Mouse (Mus musculus) bone marrow macrophage, adult 2 months (primary cell): ENCODE data around the gene 1700010I14Rik. TPM values are rescaled to one million over a fixed set of nuclear protein-coding genes. Genes with fewer than 3 reads are reported as not detected.

ENCODE experiments used
- H3K27ac ChIP-seq: 2 replicates; pipeline ENCODE4 v1.5.1; 2012; ENCODE audit warnings: low read depth, low read length; ENCODE audit not compliant: insufficient read depth
- H3K4me1 ChIP-seq: 2 replicates; pipeline ENCODE4 v1.6.1; 2012; ENCODE audit warnings: low read length; ENCODE audit not compliant: control insufficient read depth, insufficient read depth
- H3K4me3 ChIP-seq: 2 replicates; pipeline ENCODE4 v1.5.1; 2012; ENCODE audit warnings: mild to moderate bottlenecking, low read length, moderate library complexity; ENCODE audit not compliant: insufficient read depth
- CTCF ChIP-seq: IDR thresholded peaks from 2 replicates; pipeline ENCODE4 v1.5.1; 2012; ENCODE audit warnings: low read depth, mild to moderate bottlenecking, low read length, moderate library complexity
- POLR2A ChIP-seq: IDR thresholded peaks from 2 replicates; pipeline ENCODE4 v1.6.1; 2012; ENCODE audit warnings: mild to moderate bottlenecking, low read depth, low read length, borderline replicate concordance
- polyA plus RNA-seq: library from polyadenylated mRNA; stranded (reverse); fragments of >200 nt; gene quantifications from 2 replicates; pipeline ENCODE4 v1.2.4, GENCODE M21; 2012; ENCODE audit not compliant: missing spikeins, insufficient read depth, insufficient read length

1700010I14Rik gene
- polyA plus RNA-seq, 1 experiment: 2.9 TPM

- Histone ChIP-seq H3K4me3 (no peak overlapping the region), H3K27ac (no peak overlapping the region), H3K4me1 (peaks cover 4% of the 10 kb centered on the region)
- TF ChIP-seq POLR2A (no peak), CTCF (no peak)
Observed at GRCm38 (mm10) chr17:9002438-9002837, 14.3 kb downstream of the 1700010I14Rik start.

DNA sequence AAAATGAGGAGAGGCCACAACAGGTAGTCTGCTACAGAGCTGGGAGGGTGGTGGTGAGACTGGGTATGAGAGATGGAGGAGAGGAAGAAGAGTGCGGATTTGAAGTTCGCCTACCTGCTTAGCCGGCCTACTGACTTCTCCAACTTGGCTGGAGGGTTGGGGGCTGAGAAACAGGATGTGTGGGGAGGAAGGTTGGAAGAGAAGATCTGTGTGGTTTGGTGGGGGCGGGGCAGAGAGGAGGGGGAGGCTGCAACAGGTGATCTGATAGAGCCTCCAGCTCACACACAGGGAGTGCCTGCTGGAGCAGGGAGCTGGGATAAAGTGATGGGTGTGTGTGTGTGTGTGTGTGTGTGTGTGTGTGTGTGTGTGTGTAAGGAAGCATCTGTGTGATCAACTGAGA is 16.4 kb downstream of the 1700010I14Rik start:
- Histone ChIP-seq H3K4me1 (peaks cover 4% of the 10 kb centered on the region), H3K27ac (no peak overlapping the region), H3K4me3 (no peak overlapping the region)
- TF ChIP-seq POLR2A (no peak), CTCF (no peak)

- Histone ChIP-seq H3K4me3 (no peak overlapping the region), H3K27ac (no peak overlapping the region), H3K4me1 (no peaks in the 10 kb centered on the region)
- TF ChIP-seq CTCF (no peak), POLR2A (no peak)
Observed at GRCm38 (mm10) chr17:9023198-9023942, 35.2 kb downstream of the 1700010I14Rik start.

DNA sequence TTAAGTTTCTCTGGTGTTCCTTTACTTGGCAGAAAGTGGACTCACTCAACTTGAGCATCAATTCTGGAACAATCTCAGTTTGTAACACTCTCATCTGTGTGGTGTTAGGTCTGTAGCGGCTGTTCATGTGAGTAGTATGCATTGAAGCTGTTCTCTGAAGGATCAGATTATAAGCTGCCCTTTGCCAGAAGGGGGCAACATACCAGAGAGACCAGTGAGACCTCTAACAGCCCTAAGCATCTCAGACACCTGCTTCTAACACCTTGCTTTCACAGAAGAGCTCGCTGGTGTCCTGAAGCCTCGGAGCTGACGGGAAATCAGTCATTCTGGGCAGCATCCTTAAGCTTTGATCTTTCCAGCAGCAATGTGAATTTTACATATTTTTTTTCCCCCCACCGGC is 42.0 kb downstream of the 1700010I14Rik start:
- Histone ChIP-seq H3K27ac (no peak overlapping the region), H3K4me3 (no peak overlapping the region), H3K4me1 (peaks cover 2% of the 10 kb centered on the region; the same call in 1 of the 2 replicates)
- no peak for TF ChIP-seq POLR2A
- no peak for TF ChIP-seq CTCF

- Histone ChIP-seq H3K4me3 (0 out of 2 replicates have a peak overlapping the region, but pooled peaks have one; percentile 17), H3K27ac (no peak overlapping the region), H3K4me1 (peaks cover 2% of the 10 kb centered on the region; the same call in 1 of the 2 replicates)
- TF ChIP-seq POLR2A: no peak
- TF ChIP-seq CTCF: peak; percentile 94
Observed at GRCm38 (mm10) chr17:9031241-9032141, 43.4 kb downstream of the 1700010I14Rik start.

GRCm38 (mm10) chr17:9032362-9033044 is 44.4 kb downstream of the 1700010I14Rik start:
- no peak overlapping the region for H3K4me3 ChIP-seq
- TF ChIP-seq POLR2A: no peak
- TF ChIP-seq CTCF: no peak
- H3K27ac ChIP-seq: no peak overlapping the region
- peaks cover 2% of the 10 kb centered on the region; the same call in 1 of the 2 replicates for H3K4me1 ChIP-seq

DNA sequence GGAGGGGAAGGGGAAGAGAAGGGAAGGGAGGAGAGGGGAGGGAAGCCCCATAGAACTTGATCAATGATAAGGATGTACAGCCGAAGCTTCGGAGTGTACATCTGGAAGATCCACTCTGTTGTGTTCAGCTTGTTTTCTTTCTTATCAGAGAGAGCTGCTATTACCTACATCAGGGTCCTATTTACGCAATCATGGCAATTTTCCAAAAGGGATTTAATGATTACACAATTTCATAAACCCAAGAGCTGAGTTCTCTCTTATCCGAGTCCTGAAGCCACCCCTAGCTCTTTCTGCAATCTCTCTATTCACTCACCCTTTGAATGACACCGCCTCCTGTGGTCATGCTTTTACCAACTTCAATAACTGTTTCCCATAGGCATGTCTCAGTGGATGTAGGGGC is 45.4 kb downstream of the 1700010I14Rik start:
- Histone ChIP-seq H3K4me3 (no peak overlapping the region), H3K27ac (no peak overlapping the region), H3K4me1 (peaks cover 2% of the 10 kb centered on the region; the same call in 1 of the 2 replicates)
- TF ChIP-seq POLR2A (no peak), CTCF (no peak)

- Histone ChIP-seq H3K4me1 (peaks cover 2% of the 10 kb centered on the region; the same call in 1 of the 2 replicates), H3K4me3 (no peak overlapping the region), H3K27ac (no peak overlapping the region)
- TF ChIP-seq POLR2A (no peak), CTCF (no peak)
Observed at GRCm38 (mm10) chr17:9035561-9036348, 47.6 kb downstream of the 1700010I14Rik start.

GRCm38 (mm10) chr17:9042723-9043122 is 54.6 kb downstream of the 1700010I14Rik start:
- TF ChIP-seq POLR2A (no peak), CTCF (no peak)
- Histone ChIP-seq H3K27ac (no peak overlapping the region), H3K4me3 (no peak overlapping the region), H3K4me1 (no peaks in the 10 kb centered on the region)
